Mouse (Mus musculus): ENCODE measurements around the gene Fmo1.

- TF ChIP-seq ZC3H11A (IDR thresholded peaks at IDR 0.05; ENCODE audit: borderline replicate concordance, low read depth, low read length) (no peak), HCFC1 (IDR thresholded peaks at IDR 0.05; ENCODE audit: borderline replicate concordance, insufficient read depth, low read length) (no peak), MAFK (IDR thresholded peaks at IDR 0.05; ENCODE audit: insufficient read depth, low read depth, low read length) (no peak), ZNF384 (IDR thresholded peaks at IDR 0.05; ENCODE audit: low read depth, low read length) (no peak), CHD2 (IDR thresholded peaks at IDR 0.05; ENCODE audit: low read depth, low read length) (no peak)
These were observed 4.6 kb upstream of the Fmo1 start for GRCm38 (mm10) chr1:162870978-162871377.

Measured in ES-E14 (cell line).